Mouse (Mus musculus): ENCODE results near the gene B230307C23Rik.
"Not testable (repeated sequence)": the region's sequence is repeated elsewhere in the genome, so short reads cannot be mapped to it uniquely, and the experiment has no call there.

GRCm38 (mm10) chr16:97997383-97997731 lies 242 bp downstream of the B230307C23Rik start:
- TF ChIP-seq POLR2A (IDR thresholded peaks at IDR 0.05; ENCODE audit: low read depth, low read length); CTCF (IDR thresholded peaks at IDR 0.05; ENCODE audit: extremely low read depth, insufficient read depth, insufficient read length, insufficient replicate concordance): not testable (repeated sequence)

Measured in spleen, adult 2 months (tissue).